Mouse (Mus musculus): Measurements from ENCODE around the gene Ddx50. TPM values are rescaled to one million over a fixed set of nuclear protein-coding genes. Genes with fewer than 3 reads are reported as not detected.

Ddx50 gene
- 85.4 TPM for polyA plus RNA-seq (2015; fragmentation: Illumina TruSeq; extraction: RNeasy Lipid Tissue Mini Kit (QIAGEN cat#74804); ENCODE audit: low read depth, low replicate concordance)

GRCm38 (mm10) chr10:62650881-62651810 lies at the start of gene Ddx50:
Gene Ddx50 (minus strand): TSS chr10:62651218.

GRCm38 (mm10) chr10:62602177-62603040 lies 48.6 kb downstream of the Ddx50 start, which contains the start of gene Ddx21:
Gene Ddx21 (minus strand): TSS chr10:62602281.

GRCm38 (mm10) chr10:62578338-62579100 lies 72.5 kb downstream of the Ddx50 start, which contains the start of gene Kif1bp:
Gene Kif1bp (minus strand): TSS chr10:62578457.

Other genes starting within 250 kb of the Ddx50 start
- 6.6 TPM for gene Hkdc1, start 228.7 kb downstream of the Ddx50 start, polyA plus RNA-seq (2015; fragmentation: Illumina TruSeq; extraction: RNeasy Lipid Tissue Mini Kit (QIAGEN cat#74804); ENCODE audit: low read depth, low replicate concordance)
- gene 4930507D05Rik, start 201.7 kb downstream of the Ddx50 start, polyA plus RNA-seq (2015; fragmentation: Illumina TruSeq; extraction: RNeasy Lipid Tissue Mini Kit (QIAGEN cat#74804); ENCODE audit: low read depth, low replicate concordance), result 0.89 TPM
- 26.2 TPM for gene Supv3l1, start 201.5 kb downstream of the Ddx50 start, polyA plus RNA-seq (2015; fragmentation: Illumina TruSeq; extraction: RNeasy Lipid Tissue Mini Kit (QIAGEN cat#74804); ENCODE audit: low read depth, low replicate concordance)
- gene Vps26a, start 164.4 kb downstream of the Ddx50 start, polyA plus RNA-seq (2015; fragmentation: Illumina TruSeq; extraction: RNeasy Lipid Tissue Mini Kit (QIAGEN cat#74804); ENCODE audit: low read depth, low replicate concordance), result 65.6 TPM
- 22.4 TPM for gene Srgn, start 123.8 kb downstream of the Ddx50 start, polyA plus RNA-seq (2015; fragmentation: Illumina TruSeq; extraction: RNeasy Lipid Tissue Mini Kit (QIAGEN cat#74804); ENCODE audit: low read depth, low replicate concordance)
- gene Kif1bp, start 72.8 kb downstream of the Ddx50 start, polyA plus RNA-seq (2015; fragmentation: Illumina TruSeq; extraction: RNeasy Lipid Tissue Mini Kit (QIAGEN cat#74804); ENCODE audit: low read depth, low replicate concordance), result 176 TPM
- 14.9 TPM for gene Ddx21, start 48.9 kb downstream of the Ddx50 start, polyA plus RNA-seq (2015; fragmentation: Illumina TruSeq; extraction: RNeasy Lipid Tissue Mini Kit (QIAGEN cat#74804); ENCODE audit: low read depth, low replicate concordance)
- 3.6 TPM for gene Stox1, start 74.9 kb upstream of the Ddx50 start, polyA plus RNA-seq (2015; fragmentation: Illumina TruSeq; extraction: RNeasy Lipid Tissue Mini Kit (QIAGEN cat#74804); ENCODE audit: low read depth, low replicate concordance)
- gene Ccar1, start 141.1 kb upstream of the Ddx50 start, polyA plus RNA-seq (2015; fragmentation: Illumina TruSeq; extraction: RNeasy Lipid Tissue Mini Kit (QIAGEN cat#74804); ENCODE audit: low read depth, low replicate concordance), result 36.1 TPM

Data from brain, adult 10 weeks (tissue).